In the genomic region with DNA sequence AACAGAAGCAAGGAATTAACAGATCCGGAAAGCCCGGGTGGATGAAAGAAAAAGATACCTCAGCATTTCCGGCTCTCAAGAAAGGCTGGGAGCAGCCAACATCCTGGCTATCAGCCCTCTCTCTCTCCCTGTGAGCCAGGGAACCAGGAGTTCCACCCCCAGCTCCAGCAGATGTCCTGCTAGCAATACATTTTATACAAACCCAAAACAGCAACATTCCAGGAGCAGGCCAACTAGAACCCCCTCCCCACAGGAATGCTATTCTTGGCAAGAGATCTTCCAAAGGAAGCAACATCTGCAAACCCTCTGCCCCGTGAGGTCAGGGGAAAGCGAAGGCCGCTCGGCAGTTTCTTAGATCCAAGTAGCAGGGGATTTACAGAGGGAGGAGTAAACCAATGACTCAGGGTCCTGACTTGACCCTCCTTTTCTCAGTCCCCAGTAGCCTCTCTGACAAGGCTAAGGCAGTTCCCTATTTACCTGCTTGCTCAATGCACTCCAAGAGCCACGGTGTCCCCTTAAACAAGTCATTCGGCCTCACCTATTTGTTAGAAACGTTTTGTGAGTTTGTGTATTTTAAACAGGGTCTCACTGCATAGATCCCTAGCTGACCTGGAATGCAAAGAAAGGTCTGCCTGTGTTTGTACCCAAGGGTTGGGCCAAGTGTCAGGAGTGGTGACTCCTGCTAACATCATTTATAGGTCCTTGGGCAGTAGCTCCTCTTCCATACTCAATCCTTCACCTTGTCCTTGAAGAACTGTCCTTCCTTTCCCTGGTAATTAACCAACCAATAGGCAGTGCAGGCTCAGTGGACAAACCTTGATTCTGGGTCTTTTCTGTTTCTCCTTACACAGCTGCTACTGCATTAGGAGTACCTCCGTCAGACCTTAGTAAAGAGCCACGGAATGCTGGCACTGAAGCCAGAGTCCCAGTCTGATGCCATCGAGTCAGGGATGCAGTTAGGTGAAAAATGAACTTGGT, we compare ENCODE assay signal across 8 mouse cellular contexts. TPM values are rescaled to one million over a fixed set of nuclear protein-coding genes. Genes with fewer than 3 reads are reported as not detected.
A peak's percentile ranks its signal among the peaks of the same experiment; 100 is the strongest.
DNase-seq lines count a peak whose midpoint lies in the region; ATAC-seq and TF ChIP-seq lines count a peak whose summit lies in the region.

No protein-coding gene starts in this region.

- H3K4me3 ChIP-seq in embryonic facial prominence, embryonic 15.5 days (replicated peaks), result no peak overlapping the region
- H3K4me3 ChIP-seq in kidney, adult 2 months (ENCODE audit: insufficient read depth, low read depth, low read length), result no peak overlapping the region

- ATAC-seq in embryonic facial prominence, embryonic 15.5 days (ENCODE audit: insufficient number of reproducible peaks, low FRiP score, low TSS enrichment, low read depth), result peak; percentile 86
- no peak for ATAC-seq in megakaryocyte progenitor cell, adult 5-6 weeks (replicated peaks; ENCODE audit: poor library complexity)

- H3K4me1 ChIP-seq in embryonic facial prominence, embryonic 15.5 days, result peaks cover 31% of the 10 kb centered on the region
- peaks cover 32% of the 10 kb centered on the region for H3K4me1 ChIP-seq in kidney, adult 2 months (ENCODE audit: control insufficient read depth, insufficient read depth, low read length)

- no peak for TF ChIP-seq POLR2A in kidney, adult 2 months (IDR thresholded peaks at IDR 0.05; ENCODE audit: low read depth, low read length)

- no peak overlapping the region for H3K9ac ChIP-seq in embryonic facial prominence, embryonic 15.5 days

- H3K27me3 ChIP-seq in embryonic facial prominence, embryonic 15.5 days, result no peaks in the 10 kb centered on the region
- no peaks in the 10 kb centered on the region for H3K27me3 ChIP-seq in kidney, adult 2 months (replicated peaks; ENCODE audit: control insufficient read depth, insufficient read depth, low read length)

- no peaks in the 10 kb centered on the region for H3K9me3 ChIP-seq in embryonic facial prominence, embryonic 15.5 days (replicated peaks)

- no peak for TF ChIP-seq CTCF in kidney, adult 2 months (conservative IDR thresholded peaks at IDR 0.05; ENCODE audit: insufficient read depth, insufficient read length, low read depth, low read length)

- WGBS in embryonic facial prominence, embryonic 15.5 days, result 33% methylated on average over 13 of the region's 13 CpGs
- WGBS in kidney, adult 2 months, result 37% methylated on average over 13 of the region's 13 CpGs

- peak; percentile 33 for DNase-seq in layer of hippocampus, adult 11-12 months (ENCODE audit: low spot score)
- DNase-seq in layer of hippocampus, postnatal 36 days, result no peak
- DNase-seq in MN1 (ENCODE audit: low spot score), result peak; percentile 37
- peak; percentile 69 for DNase-seq in kidney, adult 2 months
- DNase-seq in ovary, postnatal 14 days (ENCODE audit: low spot score), result peak; percentile 37
- DNase-seq in B cell, adult 2 months, result no peak

- H3K27ac ChIP-seq in embryonic facial prominence, embryonic 15.5 days (replicated peaks), result peak overlapping the region; percentile 78
- H3K27ac ChIP-seq in kidney, adult 2 months (ENCODE audit: insufficient read depth, low read depth, low read length), result peak overlapping the region; percentile 69

- peaks cover 47% of the 10 kb centered on the region for H3K36me3 ChIP-seq in embryonic facial prominence, embryonic 15.5 days
- H3K36me3 ChIP-seq in kidney, adult 2 months (ENCODE audit: control insufficient read depth, insufficient read depth, low read length), result peaks cover 15% of the 10 kb centered on the region

- no peak overlapping the region for H3K4me2 ChIP-seq in embryonic facial prominence, embryonic 15.5 days (replicated peaks)

RNA-seq across cellular contexts. Expression of gene Il34, which starts 3.1 kb away (rescaled TPM):
- total RNA-seq in layer of hippocampus, postnatal 36 days (2021), result 10 to 100 TPM; 76.7 to 81.1 TPM
- polyA plus RNA-seq in embryonic facial prominence, embryonic 15.5 days (2015; fragmentation: Nextera tagmentation; extraction: Ambion mirVana), result 4.9 and 5.3 TPM in 2 replicates
- polyA plus RNA-seq in kidney, adult 2 months (2012; rRNA removed), result 21.8 and 26.3 TPM in 2 replicates
- total RNA-seq in megakaryocyte progenitor cell, adult 5-6 weeks (2015), result not detected in 2 replicates
- total RNA-seq in megakaryocyte progenitor cell, adult 5-6 weeks (2017), result not detected in 2 replicates

RNA-seq across cellular contexts. Expression of gene Cog4, which starts 37.6 kb away (rescaled TPM):
- total RNA-seq in layer of hippocampus, postnatal 36 days (2021), result 10 to 100 TPM; 58.6 to 67.6 TPM
- polyA plus RNA-seq in embryonic facial prominence, embryonic 15.5 days (2015; fragmentation: Nextera tagmentation; extraction: Ambion mirVana), result 76.1 and 79.9 TPM in 2 replicates
- polyA plus RNA-seq in kidney, adult 2 months (2012; rRNA removed), result 40.1 and 42.9 TPM in 2 replicates
- 10.7 and 11.2 TPM in 2 replicates for total RNA-seq in megakaryocyte progenitor cell, adult 5-6 weeks (2015)
- 27.7 and 30.7 TPM in 2 replicates for total RNA-seq in megakaryocyte progenitor cell, adult 5-6 weeks (2017)

RNA-seq across cellular contexts. Expression of gene Sf3b3, which starts 37.8 kb away (rescaled TPM):
- total RNA-seq in layer of hippocampus, postnatal 36 days (2021), result 10 to 100 TPM; 73.1 to 76.9 TPM
- 128 and 130 TPM in 2 replicates for polyA plus RNA-seq in embryonic facial prominence, embryonic 15.5 days (2015; fragmentation: Nextera tagmentation; extraction: Ambion mirVana)
- polyA plus RNA-seq in kidney, adult 2 months (2012; rRNA removed), result 22.6 and 25.9 TPM in 2 replicates
- total RNA-seq in megakaryocyte progenitor cell, adult 5-6 weeks (2015), result 123 and 140 TPM in 2 replicates
- 162 and 197 TPM in 2 replicates for total RNA-seq in megakaryocyte progenitor cell, adult 5-6 weeks (2017)

Comparison
In these comparisons a context has a peak if more than half of its experiments do, and no peak if none do; other contexts are left out.
1. DNase-seq: peak in layer of hippocampus, adult 11-12 months (single experiment), MN1 (single experiment), kidney, adult 2 months (single experiment) and ovary, postnatal 14 days (single experiment); none in layer of hippocampus, postnatal 36 days (0 of 2) and B cell, adult 2 months (0 of 2).
2. RNA of gene Il34, which starts 3.1 kb away (total RNA-seq): 76.7 to 81.1 TPM in layer of hippocampus, postnatal 36 days; not detected in megakaryocyte progenitor cell, adult 5-6 weeks; every median in the first group is over 10 times any median in the second.